Mouse (Mus musculus) macrophage (primary cell): ENCODE measurements around the gene Cand1. TPM values are rescaled to one million over a fixed set of nuclear protein-coding genes. Genes with fewer than 3 reads are reported as not detected.

Source experiments
- H3K27ac ChIP-seq: fragments of 350-480 bp; formaldehyde crosslinking; 2 replicates; pipeline ENCODE4 v1.9.0; 2021
- H3K36me3 ChIP-seq: fragments of 350-480 bp; formaldehyde crosslinking; 2 replicates; pipeline ENCODE4 v1.9.0; 2021; ENCODE audit errors: inconsistent target
- H3K4me3 ChIP-seq: fragments of 350-480 bp; formaldehyde crosslinking; 2 replicates; pipeline ENCODE4 v1.9.0; 2021; ENCODE audit errors: inconsistent target
- H3K79me2 ChIP-seq: fragments of 350-480 bp; formaldehyde crosslinking; 2 replicates; pipeline ENCODE4 v1.9.0; 2021; ENCODE audit errors: inconsistent target
- WGBS: methylation state at CpG from one replicate; pipeline ENCODE4 v1.1.7; 2026; ENCODE audit warnings: inconsistent platforms; ENCODE audit not compliant: missing documents; 5-methylcytosine and 5-hydroxymethylcytosine counted together
- polyA plus RNA-seq: library from polyadenylated mRNA; stranded (reverse); fragments of 250-400 nt; gene quantifications from 3 replicates; pipeline ENCODE4 v1.2.4, GENCODE M21; 2018; ENCODE audit warnings: inconsistent platforms
- total RNA-seq, 78 experiments: library from RNA; depleted of rRNA; stranded (reverse); fragments of 250-400 nt; gene quantifications; 1 replicate in 9 of 78; 2 replicates in 24 of 78; 3 replicates in 43 of 78; 4 replicates in 2 of 78; pipeline ENCODE4 v1.2.4; 2018; ENCODE audit warnings: inconsistent platforms in 56 of 78

Cand1 gene
- 10 to 100 TPM; 16.3 to 81.2 (median 35.7) TPM for total RNA-seq (2018; cell fraction: chromatin; rRNA removed)
- total RNA-seq (2018; cell fraction: cytosol; rRNA removed) = 10 to 100 TPM; 20.5 to 47.6 (median 33.0) TPM
- total RNA-seq (2018; cell fraction: nucleus; rRNA removed) = 10 to 100 TPM; 32.1 to 83.5 (median 54.6) TPM
- polyA plus RNA-seq = 15.8 to 33.0 TPM (median 21.0 TPM) in 3 replicates

DNA sequence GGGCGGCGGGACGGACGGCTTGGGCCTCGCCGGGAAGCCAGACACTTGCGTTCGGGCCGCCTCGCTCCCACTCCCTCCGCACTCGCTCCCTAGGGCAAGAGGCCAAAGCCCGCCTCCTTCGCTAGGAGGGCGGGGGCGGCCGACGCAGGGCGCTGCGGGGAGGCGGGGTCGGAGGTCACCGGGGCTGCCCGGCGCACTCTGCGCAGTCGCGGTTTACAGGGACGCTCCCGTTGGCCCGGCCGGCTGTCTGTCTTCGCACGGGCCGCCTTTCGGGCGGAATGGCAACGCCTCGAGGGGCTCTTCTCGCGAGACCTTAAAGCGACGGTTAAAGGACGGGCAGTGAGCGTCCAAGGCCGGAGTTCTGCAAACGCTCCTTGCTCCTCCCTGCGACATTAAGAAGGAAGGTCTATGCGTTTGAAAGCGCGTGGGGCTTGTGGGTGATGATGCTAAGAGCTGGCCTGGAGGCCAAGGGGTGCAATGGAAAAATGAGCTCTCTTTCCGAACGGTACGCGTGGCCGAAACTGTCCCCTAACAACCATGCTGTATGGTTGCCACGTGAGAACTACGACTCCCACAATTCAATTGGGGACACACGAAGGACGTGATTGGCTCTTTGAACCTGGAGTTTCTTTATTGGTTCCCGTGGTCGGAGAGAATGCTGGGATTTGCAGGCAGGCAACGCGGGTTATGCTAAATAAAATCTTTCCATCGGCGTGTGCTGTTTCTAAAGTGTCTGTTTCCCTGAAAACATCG, at the start of gene Cand1:
Gene Cand1, minus strand, starts transcription at position 87 of the 753 bp plus-strand sequence.
- peak within 1 kb of the TSS; percentile 60 for H3K4me3 ChIP-seq
- peak within 1 kb of the TSS; percentile 80 for H3K27ac ChIP-seq
- no peaks in the 10 kb centered on the region for H3K36me3 ChIP-seq
- WGBS = under 1% methylated on average over 67 of the region's 67 CpGs
- peaks cover 39% of the 10 kb centered on the region for H3K79me2 ChIP-seq

DNA sequence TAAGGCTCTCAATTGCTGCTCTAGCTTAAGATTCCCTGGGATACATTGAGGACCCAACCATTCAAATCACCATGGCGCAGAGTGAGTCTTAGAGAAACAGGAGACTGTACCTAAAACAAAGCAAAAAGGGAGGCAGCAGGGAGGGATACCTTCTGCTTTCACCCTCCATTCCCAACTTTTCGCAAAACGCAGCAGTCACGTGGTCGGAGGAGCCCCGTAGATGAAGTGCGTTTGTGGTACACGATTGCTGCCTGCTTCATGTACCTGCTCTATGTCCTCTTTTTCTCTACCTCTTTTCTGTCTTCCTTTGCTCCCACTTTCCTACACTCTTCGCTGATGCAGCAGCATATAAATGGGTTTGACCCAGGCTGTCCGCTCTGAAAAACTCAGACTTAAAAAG, 39.0 kb upstream of the Cand1 start:
- Histone ChIP-seq H3K4me3 (no peak overlapping the region), H3K36me3 (no peaks in the 10 kb centered on the region)
- WGBS = 89% methylated on average over 10 of the region's 10 CpGs

DNA sequence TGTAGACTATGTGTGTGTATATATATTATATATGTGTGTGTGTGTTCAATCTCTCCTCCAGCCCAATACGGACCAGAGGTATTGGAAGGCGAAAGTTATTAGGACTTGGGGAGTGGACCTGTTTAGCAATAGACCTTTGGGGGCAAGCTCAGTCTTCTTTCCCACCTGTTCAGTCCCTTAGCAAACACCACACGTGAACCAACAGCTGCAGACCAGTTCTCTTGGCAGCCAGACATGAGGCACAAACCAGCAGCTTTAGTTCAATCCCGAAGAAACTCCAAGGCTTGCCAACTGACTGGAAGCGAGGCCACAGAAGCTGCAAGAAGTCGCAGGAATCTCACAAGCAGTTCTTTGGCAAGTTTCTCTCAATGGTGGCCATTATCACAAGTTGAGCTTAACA, 34.5 kb upstream of the Cand1 start:
- Histone ChIP-seq H3K36me3 (no peaks in the 10 kb centered on the region), H3K79me2 (no peaks in the 10 kb centered on the region), H3K4me3 (no peak overlapping the region), H3K27ac (no peak overlapping the region)
- WGBS = 88% methylated on average over 6 of the region's 6 CpGs

More for the DNA sequence above, 39.0 kb upstream of the Cand1 start:
- Histone ChIP-seq H3K27ac (no peak overlapping the region), H3K79me2 (no peaks in the 10 kb centered on the region)

DNA sequence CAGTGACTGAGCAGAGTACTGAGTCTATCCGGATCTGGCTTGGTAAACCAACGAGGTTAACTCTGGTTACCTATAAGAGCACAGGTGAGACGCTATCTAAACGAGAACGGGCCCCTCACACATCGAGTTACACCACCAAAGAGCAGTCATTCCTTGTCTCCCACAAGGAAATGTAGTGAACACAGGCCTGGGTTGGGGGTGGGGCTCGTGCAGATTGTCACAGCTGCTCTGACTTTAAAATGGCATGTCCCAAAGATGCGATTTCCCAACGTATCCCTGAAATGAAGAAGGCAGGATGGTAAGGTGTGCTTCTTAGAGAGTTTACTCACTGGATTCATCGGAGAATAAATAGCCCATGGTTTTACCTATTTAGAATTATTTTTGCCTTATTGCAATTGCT, 32.7 kb upstream of the Cand1 start:
- no peak overlapping the region for H3K4me3 ChIP-seq
- no peaks in the 10 kb centered on the region for H3K79me2 ChIP-seq
- H3K27ac ChIP-seq = no peak overlapping the region
- H3K36me3 ChIP-seq = no peaks in the 10 kb centered on the region
- WGBS = 91% methylated on average over 10 of the region's 10 CpGs

DNA sequence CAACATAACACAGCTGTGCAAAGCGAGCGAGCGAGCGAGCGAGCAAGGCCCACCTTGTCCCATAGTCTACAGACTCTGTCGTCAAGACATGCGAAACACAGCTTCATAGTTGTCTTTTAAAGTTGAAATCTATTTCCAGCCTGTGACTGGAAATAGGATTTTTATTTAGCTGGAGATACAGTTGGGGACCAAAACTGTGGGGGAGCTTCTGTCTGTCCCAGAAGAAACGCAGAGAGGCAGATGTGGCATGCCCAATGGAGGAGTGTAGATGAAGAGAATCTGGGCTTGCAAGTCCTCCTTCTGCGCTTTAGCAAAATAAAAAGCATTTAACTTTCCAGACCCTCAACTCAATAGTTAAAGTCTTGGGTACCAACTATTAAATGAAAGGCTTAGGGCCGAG, 32.1 kb upstream of the Cand1 start:
- H3K4me3 ChIP-seq = no peak overlapping the region
- H3K27ac ChIP-seq = no peak overlapping the region
- no peaks in the 10 kb centered on the region for H3K36me3 ChIP-seq
- no peaks in the 10 kb centered on the region for H3K79me2 ChIP-seq
- WGBS = 96% methylated on average over 10 of the region's 10 CpGs

DNA sequence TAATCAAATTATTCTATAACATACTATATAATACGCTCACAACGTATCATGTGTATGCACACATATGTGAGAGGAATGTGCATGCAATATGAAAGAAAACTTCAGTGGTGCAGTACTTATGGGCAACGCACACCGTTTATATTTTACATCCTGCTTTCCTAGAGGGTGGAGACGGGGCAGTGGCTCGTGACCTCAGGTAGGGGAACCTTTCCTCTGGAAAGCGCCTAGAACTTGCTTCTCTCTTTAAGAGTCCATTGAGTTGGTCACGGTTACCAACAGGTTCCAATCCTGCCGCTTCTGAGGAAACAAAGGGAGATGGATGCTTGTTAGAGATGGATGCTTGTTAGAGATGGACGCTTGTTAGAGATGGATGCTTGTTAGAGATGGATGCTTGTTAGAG, 31.2 kb upstream of the Cand1 start:
- 93% methylated on average over 10 of the region's 10 CpGs for WGBS
- no peak overlapping the region for H3K27ac ChIP-seq
- H3K36me3 ChIP-seq = no peaks in the 10 kb centered on the region
- no peak overlapping the region for H3K4me3 ChIP-seq
- H3K79me2 ChIP-seq = no peaks in the 10 kb centered on the region

DNA sequence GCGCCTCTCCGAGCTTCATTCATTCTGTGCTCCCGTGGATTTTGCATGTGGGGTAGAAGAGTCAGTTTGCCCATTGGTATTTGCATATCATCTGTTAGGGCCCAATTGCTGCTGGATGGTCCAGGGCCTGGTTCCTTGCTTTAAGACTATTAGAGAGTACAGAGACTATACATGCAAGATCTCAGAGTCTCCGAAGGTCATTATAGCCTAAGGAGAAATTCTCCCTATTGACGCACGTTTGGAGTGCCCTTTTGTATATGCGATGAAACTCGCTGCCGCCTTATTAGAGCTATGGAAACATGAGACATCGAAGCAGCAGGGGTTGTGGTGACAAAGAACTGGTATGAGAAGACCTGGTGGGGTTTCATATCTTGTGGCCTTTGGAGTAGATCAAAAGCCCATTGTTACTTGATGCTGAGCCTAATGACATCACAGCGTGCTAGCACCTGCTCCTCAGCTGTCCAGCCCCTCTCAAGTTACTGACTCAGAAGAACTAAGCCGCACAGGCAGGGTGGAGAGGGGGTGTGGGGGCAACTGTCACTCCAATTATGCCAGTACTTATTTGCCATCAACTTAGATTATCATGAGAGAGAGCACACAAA, 30.6 kb upstream of the Cand1 start:
- H3K36me3 ChIP-seq = no peaks in the 10 kb centered on the region
- H3K79me2 ChIP-seq = no peaks in the 10 kb centered on the region
- 91% methylated on average over 12 of the region's 12 CpGs for WGBS
- H3K4me3 ChIP-seq = no peak overlapping the region
- no peak overlapping the region for H3K27ac ChIP-seq

DNA sequence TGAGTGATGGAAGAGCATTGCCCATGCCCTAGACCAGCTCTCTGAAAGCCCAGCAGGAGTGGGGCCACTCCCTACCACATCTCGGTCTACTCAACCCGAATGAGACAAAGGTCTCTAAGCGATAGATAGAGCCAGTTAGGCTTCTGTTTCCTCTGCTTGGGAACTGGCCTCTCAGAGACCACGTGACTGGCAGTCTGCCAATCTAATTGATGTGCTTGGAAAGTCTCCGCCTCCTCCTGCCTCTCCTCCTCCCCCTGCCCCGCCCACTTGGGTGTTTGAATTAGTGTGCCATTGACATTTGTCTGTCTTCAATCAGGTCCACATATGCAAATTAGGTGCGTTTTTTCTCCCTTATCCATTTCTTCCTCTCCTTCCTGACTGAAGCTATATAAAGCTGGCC, 24.9 kb upstream of the Cand1 start:
- H3K79me2 ChIP-seq = no peaks in the 10 kb centered on the region
- WGBS = 77% methylated on average over 7 of the region's 7 CpGs
- H3K4me3 ChIP-seq = no peak overlapping the region
- H3K36me3 ChIP-seq = no peaks in the 10 kb centered on the region
- no peak overlapping the region for H3K27ac ChIP-seq

DNA sequence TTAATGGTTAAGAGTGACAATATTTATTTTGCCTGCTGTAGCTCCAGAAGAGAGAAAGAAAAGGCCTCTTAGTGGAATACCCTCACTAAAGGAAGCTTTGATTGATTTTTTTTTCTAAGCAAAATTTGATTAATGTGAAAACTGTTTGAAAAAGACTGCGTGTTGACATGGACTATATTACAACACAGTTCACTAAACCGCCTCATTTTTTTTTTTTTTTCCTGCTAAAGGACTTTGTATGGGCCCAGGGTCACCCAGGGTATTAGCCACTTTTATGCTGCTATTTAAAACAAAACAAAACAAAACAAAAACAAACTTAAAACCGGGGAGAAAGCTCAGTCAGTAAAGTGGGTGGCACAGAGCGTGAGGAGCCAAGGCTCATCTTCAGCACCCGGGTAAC, 23.0 kb upstream of the Cand1 start:
- WGBS = 94% methylated on average over 5 of the region's 5 CpGs
- H3K4me3 ChIP-seq = no peak overlapping the region
- H3K27ac ChIP-seq = no peak overlapping the region
- no peaks in the 10 kb centered on the region for H3K79me2 ChIP-seq
- no peaks in the 10 kb centered on the region for H3K36me3 ChIP-seq

DNA sequence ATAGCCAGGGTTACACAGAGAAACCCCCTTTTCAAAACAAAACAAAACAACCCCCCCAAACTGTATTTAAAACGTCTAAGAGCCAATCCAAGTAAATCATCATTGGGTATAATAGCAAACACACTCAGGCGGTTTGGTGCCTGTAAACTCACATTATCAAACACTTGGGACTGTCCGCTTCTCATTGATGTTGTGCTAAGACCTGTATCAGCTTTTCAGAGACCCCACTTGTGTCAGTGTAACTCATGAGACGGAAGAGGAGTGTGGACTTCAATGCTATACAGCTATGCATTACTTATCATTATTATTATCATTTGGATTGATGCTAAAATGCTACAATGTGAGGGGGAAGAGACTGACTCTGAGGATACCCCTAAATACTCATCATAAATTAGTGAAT, 18.0 kb upstream of the Cand1 start:
- H3K4me3 ChIP-seq = no peak overlapping the region
- H3K27ac ChIP-seq = no peak overlapping the region
- WGBS = 84% methylated on average over 4 of the region's 4 CpGs
- H3K36me3 ChIP-seq = no peaks in the 10 kb centered on the region
- H3K79me2 ChIP-seq = no peaks in the 10 kb centered on the region

DNA sequence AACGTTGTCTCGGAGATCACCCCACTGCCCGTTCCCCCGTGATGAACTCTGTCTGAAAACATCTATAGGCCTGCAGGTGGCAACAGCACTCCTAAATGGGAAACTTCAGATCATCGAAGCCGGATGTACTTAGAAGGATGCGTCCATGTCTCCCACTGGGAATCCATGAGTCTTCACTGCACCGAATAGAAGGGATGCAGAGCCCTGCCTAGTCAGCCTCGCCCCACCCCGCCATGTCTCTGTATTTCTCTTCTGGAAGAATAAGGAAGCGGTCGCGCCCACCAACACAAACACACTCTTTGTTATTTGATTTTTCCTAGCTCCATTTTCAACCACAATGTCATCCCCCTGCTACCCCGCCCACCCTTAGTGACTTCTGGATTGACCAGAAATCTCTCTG, 4.3 kb upstream of the Cand1 start:
- H3K27ac ChIP-seq = no peak overlapping the region
- H3K79me2 ChIP-seq = no peaks in the 10 kb centered on the region; the same call in 1 of the 2 replicates
- 89% methylated on average over 12 of the region's 14 CpGs for WGBS
- no peak overlapping the region for H3K4me3 ChIP-seq
- no peaks in the 10 kb centered on the region for H3K36me3 ChIP-seq

DNA sequence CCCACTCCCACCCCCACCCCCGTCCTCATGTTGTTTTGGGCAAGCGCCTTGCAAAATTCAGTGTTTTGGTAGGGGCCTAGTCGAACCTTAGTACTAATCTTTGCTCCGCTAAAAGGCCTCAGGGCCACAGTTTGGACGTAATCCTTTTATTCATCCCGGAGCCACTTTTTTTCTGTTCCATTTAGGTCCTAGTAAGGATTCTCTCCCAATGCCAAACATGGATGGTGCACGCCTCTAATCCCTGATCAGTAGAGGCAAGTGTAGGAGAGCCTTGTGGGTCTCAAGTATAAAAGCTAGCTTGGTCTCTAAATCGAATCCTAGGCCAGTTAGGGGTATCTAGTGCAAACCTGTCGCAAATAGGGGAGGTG, 851 bp upstream of the Cand1 start:
- peak overlapping the region; percentile 58 for H3K4me3 ChIP-seq
- H3K36me3 ChIP-seq = no peaks in the 10 kb centered on the region
- H3K79me2 ChIP-seq = peaks cover 33% of the 10 kb centered on the region
- peak overlapping the region; percentile 80 for H3K27ac ChIP-seq
- WGBS = 13% methylated on average over 9 of the region's 9 CpGs

DNA sequence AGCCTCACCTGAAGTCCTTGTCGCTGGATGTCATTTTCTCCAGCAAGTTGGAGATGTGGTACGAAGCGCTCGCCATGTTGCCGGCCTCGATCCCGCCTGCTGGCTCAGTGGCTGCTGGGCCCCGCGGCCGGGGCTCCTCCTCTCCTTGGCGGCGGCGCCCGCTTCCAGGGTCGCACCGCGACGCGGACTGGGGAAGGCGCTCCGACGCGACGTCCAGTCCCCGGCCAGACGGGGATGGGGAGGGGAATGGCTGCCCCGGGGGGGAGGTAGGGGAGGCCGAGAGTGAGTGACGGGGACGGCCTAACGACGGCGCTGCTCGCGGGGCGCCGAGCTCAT, 254 bp downstream of the Cand1 start:
- under 1% methylated on average over 27 of the region's 37 CpGs for WGBS
- H3K27ac ChIP-seq = no peak overlapping the region

DNA sequence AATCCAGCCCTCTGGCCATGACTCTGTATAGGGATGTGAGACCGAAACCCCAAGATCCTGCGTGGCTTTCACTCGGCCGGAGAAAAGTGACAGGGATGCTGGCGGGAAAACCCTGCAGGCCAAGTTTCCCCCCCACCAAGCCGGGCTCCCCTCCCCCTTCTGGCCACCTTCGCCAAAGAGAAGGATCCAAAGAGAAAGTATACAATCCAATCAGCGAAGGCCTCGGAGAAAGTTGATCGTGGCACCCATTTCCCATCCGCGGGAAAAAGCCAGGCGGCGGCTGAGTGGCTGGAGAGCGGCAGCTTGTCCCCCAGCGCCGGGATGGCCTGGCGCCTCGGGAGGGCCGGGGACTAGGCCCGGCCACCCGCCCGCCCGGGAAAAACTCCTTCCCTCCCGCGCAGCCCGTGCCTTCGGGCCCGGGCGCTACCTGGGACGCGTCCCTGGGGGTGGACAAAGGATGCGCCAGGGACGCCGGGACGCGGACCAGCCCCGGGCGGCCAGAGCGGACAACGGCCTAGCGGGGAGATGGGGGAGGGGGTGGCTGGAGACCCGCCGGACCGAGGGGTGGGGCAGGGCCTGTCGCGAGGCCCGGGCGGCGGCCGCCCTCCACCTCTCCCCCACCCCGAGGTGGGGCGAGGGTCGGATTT, 747 bp downstream of the Cand1 start:
- Histone ChIP-seq H3K4me3 (peak overlapping the region; percentile 60), H3K27ac (peak overlapping the region; percentile 29), H3K36me3 (no peaks in the 10 kb centered on the region), H3K79me2 (peaks cover 49% of the 10 kb centered on the region)
- WGBS = under 1% methylated on average over 52 of the region's 54 CpGs

More for the DNA sequence above, 254 bp downstream of the Cand1 start:
- Histone ChIP-seq H3K4me3 (peak overlapping the region; percentile 60), H3K36me3 (no peaks in the 10 kb centered on the region), H3K79me2 (peaks cover 44% of the 10 kb centered on the region)

DNA sequence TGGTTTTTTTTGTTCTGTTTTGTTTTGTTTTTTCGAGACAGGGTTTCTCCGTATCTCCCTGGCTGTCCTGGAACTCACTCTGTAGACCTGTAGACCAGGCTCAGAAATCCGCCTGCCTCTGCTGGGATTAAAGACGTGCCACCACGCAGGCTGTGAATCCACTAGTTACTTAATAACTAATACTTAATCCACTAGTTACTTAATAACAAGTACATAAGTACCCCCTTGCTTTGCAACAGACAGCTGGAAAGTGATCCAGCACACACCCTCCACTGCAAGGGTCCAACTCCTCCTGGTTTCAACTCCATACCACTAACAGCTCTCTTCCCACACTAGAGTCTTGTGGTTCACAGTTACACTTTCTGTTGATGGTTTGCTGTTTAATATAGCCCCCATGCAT, 8.3 kb downstream of the Cand1 start:
- H3K79me2 ChIP-seq = peaks cover 99% of the 10 kb centered on the region
- 93% methylated on average over 5 of the region's 5 CpGs for WGBS
- no peak overlapping the region for H3K27ac ChIP-seq
- H3K36me3 ChIP-seq = peaks cover under 1% of the 10 kb centered on the region; the same call in 1 of the 2 replicates
- H3K4me3 ChIP-seq = no peak overlapping the region
